Mouse (Mus musculus) bone marrow macrophage, adult 2 months (primary cell): ENCODE results near the gene Dmac2.

Experiments used
- CTCF ChIP-seq: IDR thresholded peaks from 2 replicates; pipeline ENCODE4 v1.5.1; 2012; ENCODE audit warnings: low read depth, mild to moderate bottlenecking, low read length, moderate library complexity
- POLR2A ChIP-seq: IDR thresholded peaks from 2 replicates; pipeline ENCODE4 v1.6.1; 2012; ENCODE audit warnings: mild to moderate bottlenecking, low read depth, low read length, borderline replicate concordance

- TF ChIP-seq CTCF (no peak), POLR2A (no peak)
Observed at GRCm38 (mm10) chr7:25669631-25670030, 50.4 kb downstream of the Dmac2 start.
